Mouse (Mus musculus) G1E (cell line): ENCODE data around the gene Efcab10. TPM values are rescaled to one million over a fixed set of nuclear protein-coding genes. Genes with fewer than 3 reads are reported as not detected.

Experiments used
- ATAC-seq: 2 replicates; pipeline ENCODE4 v1.8.0; 2016; ENCODE audit warnings: mild to moderate bottlenecking; ENCODE audit not compliant: insufficient number of reproducible peaks, poor library complexity, low FRiP score, severe bottlenecking; ENCODE audit errors: extremely low read depth
- DNase-seq: peaks from one replicate; pipeline ENCODE4 v3.0.0; 2012; ENCODE audit warnings: low spot score
- H3K27me3 ChIP-seq: 2 replicates; pipeline ENCODE4 v1.6.1; 2012; ENCODE audit warnings: mild to moderate bottlenecking, low read length, inconsistent platforms; ENCODE audit not compliant: insufficient read depth
- H3K36me3 ChIP-seq: replicated peaks from 2 replicates; pipeline ENCODE3; 2012; ENCODE audit warnings: mild to moderate bottlenecking, inconsistent platforms
- H3K4me1 ChIP-seq: 2 replicates; pipeline ENCODE4 v1.6.1; 2012; ENCODE audit warnings: low read depth, low read length, inconsistent platforms, mixed read lengths; ENCODE audit not compliant: insufficient read depth
- H3K4me3 ChIP-seq: 2 replicates; pipeline ENCODE4 v1.5.1; 2012; ENCODE audit warnings: low read depth, mild to moderate bottlenecking, inconsistent platforms, low read length, moderate library complexity, mixed read lengths
- H3K9me3 ChIP-seq: replicated peaks from 2 replicates; pipeline ENCODE4 v1.6.1; 2012; ENCODE audit warnings: inconsistent platforms
- CTCF ChIP-seq: IDR thresholded peaks from 2 replicates; pipeline ENCODE4 v1.5.1; 2012; ENCODE audit warnings: low read depth, low read length, inconsistent platforms, mixed read lengths
- GATA1 ChIP-seq: IDR thresholded peaks from 2 replicates; pipeline ENCODE4 v1.6.1; 2012; ENCODE audit warnings: borderline replicate concordance, low read length, inconsistent platforms, mixed read lengths
- GATA2 ChIP-seq: IDR thresholded peaks from 2 replicates; pipeline ENCODE4 v1.6.1; 2012; ENCODE audit warnings: low read depth, low read length, inconsistent platforms, borderline replicate concordance
- POLR2AphosphoS5 ChIP-seq: IDR thresholded peaks from 2 replicates; pipeline ENCODE4 v1.6.1; 2012; ENCODE audit warnings: low read depth, low read length, inconsistent platforms; ENCODE audit not compliant: insufficient replicate concordance
- TAL1 ChIP-seq: conservative IDR thresholded peaks from 2 replicates; pipeline ENCODE4 v1.6.1; 2012; ENCODE audit warnings: low read depth, low read length, inconsistent platforms, mixed read lengths
- polyA plus RNA-seq: library from polyadenylated mRNA; stranded (reverse); fragments of >175 nt; gene quantifications from 2 replicates; pipeline ENCODE4 v1.2.3, GENCODE M21; 2012
- total RNA-seq, 2 experiments: library from RNA; stranded (forward) in 1 of 2; stranded (reverse) in 1 of 2; fragments of 200-1000 nt in 1 of 2; fragments of >200 nt in 1 of 2; fragmentation: Nextera tagmentation in 1 of 2; gene quantifications; 2 replicates each; pipeline ENCODE4 v1.2.3; 2014 to 2017

Gene Efcab10
- total and polyA plus RNA-seq, 3 experiments = not detected

DNA sequence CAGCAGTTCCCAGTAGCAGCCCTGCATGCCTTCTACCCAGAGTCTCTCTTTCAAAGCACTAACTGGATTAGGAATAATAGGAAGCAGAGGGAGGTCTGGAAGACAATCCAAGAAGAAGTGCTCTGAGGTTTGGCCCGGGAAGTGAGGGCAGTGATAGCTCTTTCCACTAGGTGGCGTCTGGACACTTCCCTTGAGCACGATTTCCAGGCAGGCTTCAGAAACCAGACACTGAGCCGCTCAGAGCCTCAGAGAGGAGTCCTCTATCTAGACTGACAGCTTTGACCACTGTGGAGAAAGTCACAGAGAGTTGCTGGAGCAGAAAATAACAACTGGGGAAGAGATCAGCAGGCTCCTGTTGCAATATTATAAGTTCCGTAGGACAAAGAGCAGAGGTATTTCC is 5.8 kb upstream of the Efcab10 start:
- H3K36me3 ChIP-seq = no peaks in the 10 kb centered on the region
- no peaks in the 10 kb centered on the region for H3K4me1 ChIP-seq
- peak; percentile 36 for DNase-seq
- H3K27me3 ChIP-seq = peaks cover 41% of the 10 kb centered on the region
- TF ChIP-seq CTCF (peak; percentile 82), GATA2 (no peak)
- no peak overlapping the region for H3K4me3 ChIP-seq
- no peaks in the 10 kb centered on the region for H3K9me3 ChIP-seq
- peak; percentile 88 for ATAC-seq

DNA sequence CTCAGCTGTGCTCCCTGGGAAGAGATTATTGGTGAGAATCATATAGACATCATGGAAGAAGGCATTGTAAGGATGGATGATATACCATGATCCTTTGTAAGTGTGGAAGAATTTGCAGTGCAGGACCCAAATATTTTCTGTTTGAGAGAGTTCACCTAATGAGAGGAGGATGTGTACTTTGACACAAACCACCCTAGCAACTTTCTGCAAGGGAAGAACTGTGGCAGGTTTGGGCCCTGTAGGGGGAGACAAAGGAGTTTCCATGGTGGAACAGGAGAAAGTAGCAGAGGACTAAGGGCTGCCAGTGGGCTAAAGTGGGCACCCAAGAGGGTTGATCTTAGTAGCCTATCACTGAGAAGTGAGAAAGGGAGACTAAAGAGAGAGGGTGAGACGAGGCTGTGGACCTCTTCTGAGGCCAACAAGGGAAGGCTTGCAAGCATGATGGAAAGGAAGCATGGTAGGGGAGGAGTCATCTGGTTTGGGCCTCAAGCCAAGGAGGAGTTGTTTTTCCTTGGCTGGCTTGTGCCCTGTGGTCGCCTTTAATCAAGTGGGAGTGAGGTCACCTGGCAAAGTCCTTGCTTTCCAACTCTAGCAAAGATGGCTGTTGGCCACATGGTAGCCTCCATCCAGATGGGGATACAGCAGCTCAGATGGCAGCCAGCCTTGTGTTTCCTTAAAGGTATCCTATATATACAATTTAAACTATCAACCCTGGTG is 3.7 kb upstream of the Efcab10 start:
- TF ChIP-seq POLR2AphosphoS5 (no peak), GATA2 (no peak), GATA1 (no peak), CTCF (no peak), TAL1 (no peak)
- Histone ChIP-seq H3K36me3 (no peaks in the 10 kb centered on the region), H3K9me3 (no peaks in the 10 kb centered on the region), H3K4me3 (no peak overlapping the region), H3K4me1 (no peaks in the 10 kb centered on the region), H3K27me3 (peaks cover 36% of the 10 kb centered on the region)
- no peak for DNase-seq
- ATAC-seq = no peak

DNA sequence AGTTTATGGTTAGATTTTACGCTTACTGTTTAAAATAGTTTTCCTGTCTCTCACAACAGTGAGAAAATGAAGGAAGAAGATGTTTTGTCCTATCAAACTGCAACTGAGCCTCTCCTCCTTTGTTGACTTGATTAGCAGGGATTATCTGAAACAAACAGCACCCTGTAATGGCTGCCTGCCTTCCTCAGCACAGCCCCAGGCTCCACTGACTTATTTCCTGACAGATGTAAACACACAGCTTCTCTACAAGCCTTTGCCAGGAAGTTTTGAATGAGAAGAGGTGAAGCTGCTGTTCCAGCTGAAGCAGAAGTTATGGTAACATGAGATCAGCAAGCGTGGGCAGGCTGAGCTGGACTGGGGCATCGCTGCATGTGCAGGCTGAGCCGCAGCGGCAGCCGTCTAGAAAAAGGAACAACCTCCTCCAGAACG is 8.6 kb downstream of the Efcab10 start:
- no peak for DNase-seq
- no peak for ATAC-seq
- Histone ChIP-seq H3K4me3 (no peak overlapping the region), H3K36me3 (no peaks in the 10 kb centered on the region), H3K4me1 (no peaks in the 10 kb centered on the region), H3K9me3 (no peaks in the 10 kb centered on the region), H3K27me3 (peaks cover 13% of the 10 kb centered on the region)
- TF ChIP-seq POLR2AphosphoS5 = no peak
- TF ChIP-seq CTCF = no peak
- TF ChIP-seq GATA1 = no peak
- TF ChIP-seq GATA2 = no peak
- no peak for TF ChIP-seq TAL1

DNA sequence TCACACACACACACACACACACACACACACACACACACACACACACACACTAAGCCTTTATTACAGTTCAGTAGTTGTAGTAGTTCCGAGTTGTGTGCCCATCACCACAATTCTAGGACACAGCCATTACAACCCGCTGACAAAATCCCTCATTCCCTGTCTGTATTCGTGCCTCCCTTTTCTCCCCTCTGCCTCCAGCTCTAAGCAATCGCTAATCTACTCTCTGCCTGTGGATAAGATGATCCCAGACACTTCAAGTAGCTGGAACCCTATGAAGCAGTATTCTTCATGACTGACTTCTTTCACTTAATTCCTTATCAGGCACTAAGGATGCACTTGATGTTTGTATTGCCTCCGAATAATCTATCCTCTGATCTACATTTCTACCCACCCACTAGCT is 10.3 kb downstream of the Efcab10 start:
- ATAC-seq (no peak), DNase-seq (no peak)
- H3K4me3 ChIP-seq = no peak overlapping the region

DNA sequence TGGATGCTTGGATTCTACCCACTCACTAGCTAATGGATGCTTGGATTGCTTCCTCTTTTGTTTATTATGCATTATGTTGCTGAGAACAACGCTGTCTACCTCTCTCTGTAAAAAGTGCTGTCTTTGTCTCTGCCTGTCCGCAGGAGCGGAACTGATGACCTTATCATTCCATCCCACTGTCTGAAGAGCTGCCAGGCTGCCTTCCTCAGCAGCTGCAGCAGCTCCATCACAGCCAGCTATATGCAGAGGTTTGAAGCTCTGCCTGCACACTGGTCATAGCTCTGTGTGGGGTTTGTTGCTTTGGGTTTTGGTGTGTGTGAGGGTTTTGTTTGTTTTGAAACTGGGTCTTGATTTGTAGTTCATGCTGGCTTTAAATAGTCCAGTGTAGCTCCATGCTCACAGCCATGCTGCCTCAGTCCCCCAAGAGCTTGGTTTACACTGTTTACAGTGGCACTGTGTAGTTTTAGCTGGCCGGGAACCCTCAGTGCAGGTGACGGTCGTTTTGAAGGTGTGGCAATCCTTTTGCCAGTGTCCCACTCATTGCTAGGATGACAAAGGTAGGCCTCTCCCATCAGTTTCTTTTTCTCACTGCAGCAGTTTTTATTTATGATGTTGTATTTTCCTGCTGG is 10.9 kb downstream of the Efcab10 start:
- TF ChIP-seq GATA2 (no peak), POLR2AphosphoS5 (no peak), CTCF (no peak), GATA1 (no peak), TAL1 (no peak)
- Histone ChIP-seq H3K27me3 (peaks cover 10% of the 10 kb centered on the region), H3K4me1 (no peaks in the 10 kb centered on the region), H3K36me3 (no peaks in the 10 kb centered on the region), H3K9me3 (no peaks in the 10 kb centered on the region), H3K4me3 (no peak overlapping the region)
- DNase-seq (no peak), ATAC-seq (no peak)

More for the DNA sequence above, 10.3 kb downstream of the Efcab10 start:
- TF ChIP-seq GATA1 = no peak
- TF ChIP-seq CTCF = no peak
- no peak for TF ChIP-seq TAL1
- TF ChIP-seq POLR2AphosphoS5 = no peak
- no peak for TF ChIP-seq GATA2
- Histone ChIP-seq H3K36me3 (no peaks in the 10 kb centered on the region), H3K27me3 (peaks cover 10% of the 10 kb centered on the region), H3K4me1 (no peaks in the 10 kb centered on the region), H3K9me3 (no peaks in the 10 kb centered on the region)

DNA sequence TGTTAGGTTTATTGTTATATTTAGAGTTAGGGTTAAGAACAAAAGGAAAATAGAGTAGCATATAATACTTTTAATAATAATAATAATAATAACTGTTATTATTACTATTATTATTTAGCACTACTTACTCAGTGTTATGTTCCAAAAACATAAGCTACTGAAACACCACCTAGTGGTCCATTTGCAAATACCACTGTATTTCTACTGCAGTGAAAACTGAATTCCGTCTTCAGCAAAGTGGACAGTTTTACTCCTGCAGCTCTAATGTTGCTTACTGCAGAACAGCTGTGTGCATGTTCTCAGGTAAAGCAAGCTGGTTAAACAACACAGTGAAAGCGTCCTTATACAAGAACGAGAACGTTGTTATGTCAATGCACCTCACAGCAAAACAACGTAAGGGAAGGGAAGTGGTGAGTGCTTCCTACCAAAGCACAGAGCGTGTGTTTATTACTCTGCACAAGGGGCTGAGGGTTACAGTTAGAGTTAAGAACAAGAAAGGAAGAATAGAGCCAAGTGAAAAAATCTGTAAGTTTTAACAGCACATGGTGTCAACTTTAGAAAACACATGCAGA is 17.0 kb downstream of the Efcab10 start:
- DNase-seq = no peak
- Histone ChIP-seq H3K4me1 (no peaks in the 10 kb centered on the region), H3K9me3 (no peaks in the 10 kb centered on the region), H3K4me3 (no peak overlapping the region), H3K27me3 (no peaks in the 10 kb centered on the region), H3K36me3 (no peaks in the 10 kb centered on the region)
- TF ChIP-seq TAL1 (no peak), GATA1 (no peak), CTCF (no peak), GATA2 (no peak), POLR2AphosphoS5 (no peak)
- ATAC-seq = no peak
